In genomic region chr17:35667334-35668065, GRCm38 (mm10) we compare ENCODE assay signal across 8 mouse cellular contexts. TPM values are rescaled to one million over a fixed set of nuclear protein-coding genes. Genes with fewer than 3 reads are reported as not detected.
DNase-seq lines count a peak whose midpoint lies in the region; ATAC-seq and TF ChIP-seq lines count a peak whose summit lies in the region.

Gene Vars2 (minus strand): TSS chr17:35667592.

- H3K27me3 ChIP-seq in hindbrain, embryonic 10.5 days (ENCODE audit: insufficient read depth, poor library complexity, severe bottlenecking): no peaks in the 10 kb centered on the region
- no peaks in the 10 kb centered on the region for H3K27me3 ChIP-seq in lung, postnatal 0 days (replicated peaks; ENCODE audit: insufficient read depth, low read length)

- peak; percentile 22; the same call in 1 of the 2 replicates for TF ChIP-seq CTCF in lung, postnatal 0 days (IDR thresholded peaks at IDR 0.05)

- peak; percentile 75 for ATAC-seq in frontal cortex, adult (ENCODE audit: low TSS enrichment)
- ATAC-seq in lung, postnatal 0 days: peak; percentile 88

- DNase-seq in MEL-GATA-1-ER (ENCODE audit: extremely low read depth, low read depth): peak; percentile 78
- peak; percentile 98 for DNase-seq in cerebellum, adult 8-10 months
- DNase-seq in hindbrain, embryonic 10.5 days (ENCODE audit: low spot score): peak; percentile 97
- peak; percentile 97 for DNase-seq in layer of hippocampus, adult 9-11 months
- peak; percentile 96 for DNase-seq in lung, postnatal 0 days (ENCODE audit: low spot score)
- DNase-seq in ovary, postnatal 14 days (ENCODE audit: low spot score): peak; percentile 98
- peak; percentile 98 for DNase-seq in thymus, postnatal 14 days

- no peaks in the 10 kb centered on the region for H3K9me3 ChIP-seq in hindbrain, embryonic 10.5 days
- no peaks in the 10 kb centered on the region for H3K9me3 ChIP-seq in lung, postnatal 0 days (ENCODE audit: low read length)

- peak within 1 kb of the TSS; percentile 94 for H3K4me2 ChIP-seq in lung, postnatal 0 days (replicated peaks; ENCODE audit: low read depth, low read length)

- no peak for TF ChIP-seq EP300 in lung, postnatal 0 days (IDR thresholded peaks at IDR 0.05)

- peaks cover 51% of the 10 kb centered on the region for H3K36me3 ChIP-seq in hindbrain, embryonic 10.5 days
- H3K36me3 ChIP-seq in lung, postnatal 0 days (ENCODE audit: insufficient read depth, low read length): 0 out of 2 replicates have a peak, but pooled peaks cover 5% of the 10 kb centered on the region

- WGBS in hindbrain, embryonic 10.5 days: under 1% methylated on average over 61 of the region's 61 CpGs
- WGBS in lung, postnatal 0 days: 3% methylated on average over 61 of the region's 61 CpGs

- peak within 1 kb of the TSS; percentile 93 for H3K27ac ChIP-seq in hindbrain, embryonic 10.5 days
- peak within 1 kb of the TSS; percentile 82 for H3K27ac ChIP-seq in lung, postnatal 0 days (ENCODE audit: low read length)

- H3K9ac ChIP-seq in lung, postnatal 0 days (replicated peaks; ENCODE audit: low read depth): peak within 1 kb of the TSS; percentile 68

- peaks cover 25% of the 10 kb centered on the region for H3K4me1 ChIP-seq in hindbrain, embryonic 10.5 days (replicated peaks)
- peaks cover 4% of the 10 kb centered on the region; the same call in 1 of the 2 replicates for H3K4me1 ChIP-seq in lung, postnatal 0 days (ENCODE audit: insufficient read depth, low read depth, low read length)

- H3K4me3 ChIP-seq in hindbrain, embryonic 10.5 days: peak within 1 kb of the TSS; percentile 69
- peak within 1 kb of the TSS; percentile 65 for H3K4me3 ChIP-seq in lung, postnatal 0 days (ENCODE audit: low read depth, low read length)

RNA-seq across cellular contexts. Expression of gene Vars2, which starts in this region (rescaled TPM):
- 16.7 and 17.4 TPM in 2 replicates for polyA plus RNA-seq in hindbrain, embryonic 10.5 days (2016; fragmentation: Nextera tagmentation; extraction: Ambion mirVana)
- 11.4 and 15.2 TPM in 2 replicates for polyA plus RNA-seq in lung, postnatal 0 days (2015; fragmentation: Nextera tagmentation; extraction: Ambion mirVana)

Comparison
In these comparisons a context has a peak if more than half of its experiments do, and no peak if none do; other contexts are left out.
1. Peak in every context shown above with its lines: DNase-seq, ATAC-seq, H3K4me3 ChIP-seq and H3K27ac ChIP-seq.